Mouse (Mus musculus) E14TG2a.4 (cell line): ENCODE data around the gene Psmc3ip.

Source experiments
- H3K27me3 ChIP-seq: 2 replicates; pipeline ENCODE4 v1.6.1; 2014; ENCODE audit warnings: low read length, control low read depth; ENCODE audit not compliant: insufficient read depth
- H3K36me3 ChIP-seq: 2 replicates; pipeline ENCODE4 v1.6.1; 2014; ENCODE audit warnings: low read length, control low read depth; ENCODE audit not compliant: insufficient read depth
- H3K4me1 ChIP-seq: replicated peaks from 2 replicates; pipeline ENCODE4 v1.6.1; 2014; ENCODE audit warnings: low read depth, low read length, control low read depth
- H3K4me3 ChIP-seq: replicated peaks from 2 replicates; pipeline ENCODE4 v1.5.1; 2014; ENCODE audit warnings: mild to moderate bottlenecking, low read length
- H3K9me3 ChIP-seq: 2 replicates; pipeline ENCODE4 v1.6.1; 2014; ENCODE audit warnings: low read length, control low read depth
- CTCF ChIP-seq: conservative IDR thresholded peaks from 2 replicates; pipeline ENCODE4 v1.5.1; 2014; ENCODE audit warnings: low read length
- NANOG ChIP-seq: IDR thresholded peaks from 2 replicates; pipeline ENCODE4 v1.6.1; 2014; ENCODE audit warnings: borderline replicate concordance, low read length, mixed read lengths
- POU5F1 ChIP-seq: IDR thresholded peaks from 2 replicates; pipeline ENCODE4 v1.6.1; 2014; ENCODE audit warnings: low read length, borderline replicate concordance

The Psmc3ip gene

GRCm38 (mm10) chr11:101120545-101121188 lies 25.4 kb upstream of the Psmc3ip start:
- Histone ChIP-seq H3K4me1 (peaks cover 34% of the 10 kb centered on the region), H3K4me3 (peak overlapping the region; percentile 97), H3K36me3 (peaks cover 67% of the 10 kb centered on the region), H3K27me3 (no peaks in the 10 kb centered on the region), H3K9me3 (no peaks in the 10 kb centered on the region)
- no peak for TF ChIP-seq NANOG
- TF ChIP-seq CTCF, result no peak
- TF ChIP-seq POU5F1, result no peak

GRCm38 (mm10) chr11:101119761-101120544 lies 24.7 kb upstream of the Psmc3ip start, which contains the start of the genes Retreg3 and Tubg1:
Gene Retreg3, minus strand, starts transcription at chr11:101119893.
Gene Tubg1, plus strand, starts transcription at chr11:101119938.
- Histone ChIP-seq H3K4me3 (peak within 1 kb of the TSS; percentile 97), H3K4me1 (peaks cover 40% of the 10 kb centered on the region), H3K9me3 (no peaks in the 10 kb centered on the region), H3K27me3 (no peaks in the 10 kb centered on the region), H3K36me3 (peaks cover 61% of the 10 kb centered on the region)
- no peak for TF ChIP-seq NANOG
- TF ChIP-seq POU5F1, result no peak
- no peak for TF ChIP-seq CTCF

- TF ChIP-seq NANOG (no peak), CTCF (no peak), POU5F1 (no peak)
- no peaks in the 10 kb centered on the region for H3K9me3 ChIP-seq
- no peaks in the 10 kb centered on the region for H3K27me3 ChIP-seq
- peaks cover 54% of the 10 kb centered on the region for H3K36me3 ChIP-seq
- H3K4me3 ChIP-seq, result peak overlapping the region; percentile 97
- peaks cover 40% of the 10 kb centered on the region for H3K4me1 ChIP-seq
These were observed 24.0 kb upstream of the Psmc3ip start for GRCm38 (mm10) chr11:101119131-101119760.

- peak overlapping the region; percentile 97 for H3K4me3 ChIP-seq
- no peak for TF ChIP-seq CTCF
- no peak for TF ChIP-seq NANOG
- TF ChIP-seq POU5F1, result no peak
- no peaks in the 10 kb centered on the region for H3K27me3 ChIP-seq
- H3K4me1 ChIP-seq, result peaks cover 40% of the 10 kb centered on the region
- no peaks in the 10 kb centered on the region for H3K9me3 ChIP-seq
- H3K36me3 ChIP-seq, result peaks cover 43% of the 10 kb centered on the region
These were observed 22.9 kb upstream of the Psmc3ip start for GRCm38 (mm10) chr11:101118105-101118504.

GRCm38 (mm10) chr11:101115564-101115963 lies 20.3 kb upstream of the Psmc3ip start:
- no peak overlapping the region for H3K4me3 ChIP-seq
- TF ChIP-seq NANOG (no peak), POU5F1 (no peak), CTCF (no peak)
- peaks cover 42% of the 10 kb centered on the region for H3K4me1 ChIP-seq
- no peaks in the 10 kb centered on the region for H3K9me3 ChIP-seq
- H3K27me3 ChIP-seq, result no peaks in the 10 kb centered on the region
- peaks cover 31% of the 10 kb centered on the region for H3K36me3 ChIP-seq

- Histone ChIP-seq H3K36me3 (peaks cover 31% of the 10 kb centered on the region), H3K4me3 (no peak overlapping the region), H3K4me1 (peaks cover 42% of the 10 kb centered on the region), H3K9me3 (no peaks in the 10 kb centered on the region), H3K27me3 (no peaks in the 10 kb centered on the region)
- TF ChIP-seq CTCF, result no peak
- TF ChIP-seq NANOG, result no peak
- no peak for TF ChIP-seq POU5F1
These were observed 16.9 kb upstream of the Psmc3ip start for GRCm38 (mm10) chr11:101112186-101112585.

- Histone ChIP-seq H3K4me3 (no peak overlapping the region), H3K27me3 (no peaks in the 10 kb centered on the region), H3K36me3 (peaks cover 24% of the 10 kb centered on the region), H3K4me1 (peaks cover 38% of the 10 kb centered on the region), H3K9me3 (no peaks in the 10 kb centered on the region)
- no peak for TF ChIP-seq POU5F1
- TF ChIP-seq CTCF, result no peak
- TF ChIP-seq NANOG, result no peak
These were observed 15.9 kb upstream of the Psmc3ip start for GRCm38 (mm10) chr11:101111178-101111577.

- Histone ChIP-seq H3K4me3 (no peak overlapping the region), H3K27me3 (no peaks in the 10 kb centered on the region), H3K36me3 (peaks cover 24% of the 10 kb centered on the region), H3K4me1 (peaks cover 36% of the 10 kb centered on the region), H3K9me3 (no peaks in the 10 kb centered on the region)
- TF ChIP-seq POU5F1, result no peak
- no peak for TF ChIP-seq NANOG
- TF ChIP-seq CTCF, result no peak
These were observed 15.5 kb upstream of the Psmc3ip start for GRCm38 (mm10) chr11:101110708-101111107.

- H3K4me3 ChIP-seq, result no peak overlapping the region
- H3K36me3 ChIP-seq, result peaks cover 37% of the 10 kb centered on the region
- peaks cover 30% of the 10 kb centered on the region for H3K4me1 ChIP-seq
- H3K9me3 ChIP-seq, result no peaks in the 10 kb centered on the region
- no peaks in the 10 kb centered on the region for H3K27me3 ChIP-seq
- TF ChIP-seq CTCF (no peak), POU5F1 (no peak), NANOG (no peak)
These were observed 14.1 kb upstream of the Psmc3ip start for GRCm38 (mm10) chr11:101109351-101109750.
